8 mouse cellular contexts compared by ENCODE assay signal in the genomic region with DNA sequence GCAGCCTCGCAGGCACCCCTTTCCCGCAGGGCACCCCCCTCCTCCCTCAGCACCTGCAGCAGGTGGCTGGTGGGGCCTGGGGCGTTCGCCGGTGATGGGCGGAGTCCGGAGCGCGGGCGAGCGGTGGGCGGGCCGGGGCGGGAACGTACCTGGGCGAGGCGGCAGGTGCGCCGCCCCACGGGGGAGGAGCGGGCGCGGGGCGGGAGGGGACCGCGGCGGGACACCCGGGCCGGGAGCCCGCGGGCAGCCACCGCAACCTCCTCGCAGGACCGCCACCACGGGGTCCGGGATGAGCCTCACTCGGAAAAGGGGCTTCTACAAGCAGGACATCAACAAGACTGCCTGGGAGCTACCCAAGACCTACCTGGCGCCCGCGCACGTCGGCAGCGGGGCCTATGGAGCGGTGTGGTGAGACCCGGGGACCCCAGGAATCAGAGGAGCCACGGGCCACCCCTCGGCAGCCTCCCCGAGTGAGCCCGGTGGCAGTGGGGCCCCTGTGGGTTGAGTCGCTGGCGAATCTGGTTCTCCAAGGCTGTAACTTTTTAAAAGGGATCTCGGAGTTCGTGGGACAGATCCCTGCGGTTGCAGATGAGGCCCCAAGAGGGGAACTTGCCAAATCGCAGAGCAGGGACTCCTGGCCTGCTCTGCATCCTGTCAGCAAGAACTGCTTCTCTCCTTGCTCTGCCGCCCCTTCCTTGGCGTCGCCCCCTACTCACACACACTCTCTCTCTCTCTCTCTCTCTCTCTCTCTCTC. TPM values are rescaled to one million over a fixed set of nuclear protein-coding genes. Genes with fewer than 3 reads are reported as not detected.
DNase-seq lines count a peak whose midpoint lies in the region; ATAC-seq and TF ChIP-seq lines count a peak whose summit lies in the region.

TSS of gene Mapk13 (plus strand) at position 177 of the 754 bp plus-strand sequence.

- H3K27me3 ChIP-seq in E14TG2a.4 (ENCODE audit: insufficient read depth, low read length), result peaks cover 47% of the 10 kb centered on the region

- H3K4me1 ChIP-seq in E14TG2a.4 (replicated peaks; ENCODE audit: low read depth, low read length), result peaks cover 30% of the 10 kb centered on the region

- peak; percentile 39 for DNase-seq in adrenal gland, postnatal 10 days
- peak; percentile 32 to 65 for DNase-seq in kidney, postnatal 25 days
- DNase-seq in thymus, postnatal 14 days, result peak; percentile 27
- no peak for DNase-seq in layer of hippocampus, adult 8-10 months (ENCODE audit: low spot score in 2 of 2)
- no peak for DNase-seq in left cerebral cortex, postnatal 25 days (ENCODE audit: low spot score in 2 of 2)

- peak within 1 kb of the TSS; percentile 82 for H3K4me3 ChIP-seq in E14TG2a.4 (replicated peaks; ENCODE audit: low read length)

- peaks cover 4% of the 10 kb centered on the region; the same call in 1 of the 2 replicates for H3K36me3 ChIP-seq in E14TG2a.4 (ENCODE audit: insufficient read depth, low read length)

- intact Hi-C loops in left cerebral cortex, postnatal 25 days (cut with DNase I), result no loop called here

- peak; percentile 79 for ATAC-seq in granulocyte monocyte progenitor cell, adult 5-6 weeks (replicated peaks; ENCODE audit: poor library complexity, severe bottlenecking)
- ATAC-seq in megakaryocyte, adult 5-6 weeks (ENCODE audit: poor library complexity, severe bottlenecking), result peak; percentile 75

- no peak for TF ChIP-seq CTCF in E14TG2a.4 (conservative IDR thresholded peaks at IDR 0.05; ENCODE audit: low read length)

- no peaks in the 10 kb centered on the region for H3K9me3 ChIP-seq in E14TG2a.4 (ENCODE audit: low read length)

RNA-seq across cellular contexts. Expression of gene Mapk13, which starts in this region (rescaled TPM):
- 10 to 100 TPM; 34.6 to 35.5 TPM for total RNA-seq in adrenal gland, postnatal 10 days (2021)
- total RNA-seq in granulocyte monocyte progenitor cell, adult 5-6 weeks (2014; fragmentation: Nextera tagmentation), result 1.8 and 2.0 TPM in 2 replicates
- 0.88 and 3.4 TPM in 2 replicates for total RNA-seq in granulocyte monocyte progenitor cell, adult 5-6 weeks (2017)
- total RNA-seq in megakaryocyte, adult 5-6 weeks (2015), result 12.2 and 17.0 TPM in 2 replicates
- total RNA-seq in megakaryocyte, adult 5-6 weeks (2017), result 21.3 and 32.8 TPM in 2 replicates
- total RNA-seq in layer of hippocampus, adult 8-10 months (2022), result 1 to 10 TPM; 1.0 to 3.5 (median 2.0) TPM
- total RNA-seq in left cerebral cortex, postnatal 25 days (2021), result 1 to 10 TPM; 1.0 to 1.2 TPM

Comparison
In these comparisons a context has a peak if more than half of its experiments do, and no peak if none do; other contexts are left out.
1. DNase-seq: peak in adrenal gland, postnatal 10 days (single experiment), kidney, postnatal 25 days (2 of 2) and thymus, postnatal 14 days (single experiment); none in layer of hippocampus, adult 8-10 months (0 of 2) and left cerebral cortex, postnatal 25 days (0 of 2).